Mouse (Mus musculus): ENCODE results near the gene Lhfpl2.

Lhfpl2 gene

DNA sequence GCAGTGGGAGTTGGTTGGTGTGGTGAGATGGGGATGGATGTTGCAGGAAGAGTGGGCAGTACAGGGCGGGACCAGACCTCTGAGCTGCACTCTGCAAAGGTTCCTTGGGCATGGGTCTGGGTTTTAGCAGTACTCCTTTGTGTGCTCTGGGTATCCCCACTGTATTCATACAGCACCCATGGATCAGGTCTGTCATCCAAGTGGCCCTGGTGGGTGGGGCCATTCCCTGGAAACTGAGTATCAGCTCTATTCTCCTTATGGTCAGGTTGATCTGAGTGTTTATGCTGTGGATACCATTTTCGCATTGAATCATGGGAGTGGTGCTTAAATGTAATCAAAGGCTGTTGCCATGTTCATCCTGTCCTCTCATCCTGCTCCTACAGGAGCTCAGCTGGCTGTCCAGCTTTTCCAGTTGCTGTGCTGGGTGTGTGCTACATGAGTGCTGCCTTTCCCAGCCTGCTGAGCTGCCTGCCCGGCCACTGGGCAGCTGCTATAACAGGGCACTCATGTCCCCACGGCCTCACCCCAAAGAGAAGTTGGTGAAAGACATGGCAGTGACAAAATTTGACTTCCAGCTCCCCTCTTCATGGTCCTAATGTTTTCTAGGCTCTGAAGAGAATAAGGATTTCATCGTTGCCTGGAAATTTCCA lies 9.2 kb downstream of the Lhfpl2 start:
- DNase-seq, result peak; percentile 73

DNA sequence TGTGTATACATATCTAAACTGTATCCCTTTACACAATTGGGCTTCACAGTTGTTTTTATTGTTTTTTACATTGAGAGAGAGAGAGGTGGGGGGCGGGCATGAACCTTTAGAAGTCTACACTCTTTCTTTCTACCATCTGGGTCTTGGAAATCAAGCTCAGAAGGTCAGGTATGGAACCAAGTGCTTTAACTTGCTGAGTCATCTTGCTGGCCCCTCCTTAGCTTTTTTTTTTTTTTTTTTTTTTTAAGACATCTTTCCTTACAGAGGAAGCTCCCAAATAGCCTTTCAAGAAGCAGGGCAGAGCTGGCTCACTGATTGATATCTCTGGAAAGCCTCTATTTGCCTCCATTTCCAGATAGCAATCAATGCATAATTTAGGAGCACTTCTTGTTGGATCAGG lies 10.7 kb downstream of the Lhfpl2 start:
- no peak for DNase-seq

DNA sequence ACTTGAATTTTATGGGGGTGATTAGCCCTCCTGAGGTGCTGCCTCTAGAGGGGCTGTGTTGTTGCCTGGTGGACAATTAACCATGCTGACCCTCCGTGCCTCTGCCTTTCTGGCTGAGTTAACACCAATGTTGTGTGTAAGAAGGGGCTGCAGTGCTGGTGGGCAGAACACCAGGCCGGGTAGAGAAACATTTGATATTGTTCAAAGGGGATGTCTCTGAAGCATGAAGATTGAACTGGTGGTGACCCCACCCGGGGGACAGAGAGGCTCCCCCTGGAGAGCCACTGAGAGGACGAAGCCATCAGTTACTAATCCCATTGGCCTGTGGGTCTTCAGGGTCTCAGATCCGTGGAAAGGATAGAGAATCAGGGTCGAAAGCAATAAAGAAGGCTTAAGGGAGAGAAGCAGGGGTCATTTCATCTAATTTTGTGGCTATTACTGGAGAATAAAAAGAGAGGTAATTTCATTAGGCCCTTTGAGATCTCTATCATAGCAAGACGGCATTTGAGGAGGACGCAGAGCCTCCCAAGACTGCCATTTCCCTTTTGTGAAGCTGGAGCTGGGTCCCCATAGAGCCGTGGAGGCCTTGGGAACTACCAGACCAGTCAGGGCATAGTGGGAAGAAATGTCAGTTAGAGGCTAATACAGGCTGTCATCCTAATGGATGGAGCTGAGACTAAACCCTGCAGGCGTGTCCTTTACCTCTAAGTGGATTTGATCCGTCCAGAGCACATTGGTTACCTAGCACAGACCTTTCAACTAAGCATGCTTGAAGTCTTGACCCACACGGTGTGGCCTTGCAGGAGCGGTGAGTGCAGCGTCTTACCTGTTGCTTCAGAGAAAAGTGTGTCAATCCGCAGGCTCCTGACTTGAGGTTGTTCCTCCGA lies 12.1 kb downstream of the Lhfpl2 start:
- peak; percentile 88 for DNase-seq

DNA sequence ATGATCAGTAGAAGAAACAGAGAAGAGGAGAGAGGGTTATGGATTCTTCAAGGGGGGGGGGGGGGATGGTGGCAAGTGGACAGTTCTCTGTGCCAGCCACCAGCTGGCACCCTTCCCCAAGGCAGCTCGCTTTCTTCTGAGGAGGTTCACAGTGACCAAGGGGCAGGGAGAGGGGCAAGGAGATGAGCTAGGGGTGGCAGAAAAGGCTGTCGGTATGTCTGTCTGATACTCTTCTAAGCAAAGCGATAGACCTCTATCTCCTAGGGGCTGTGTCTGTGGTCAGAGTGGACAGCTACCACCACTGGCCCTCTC lies 12.7 kb downstream of the Lhfpl2 start:
- peak; percentile 81 for DNase-seq

DNA sequence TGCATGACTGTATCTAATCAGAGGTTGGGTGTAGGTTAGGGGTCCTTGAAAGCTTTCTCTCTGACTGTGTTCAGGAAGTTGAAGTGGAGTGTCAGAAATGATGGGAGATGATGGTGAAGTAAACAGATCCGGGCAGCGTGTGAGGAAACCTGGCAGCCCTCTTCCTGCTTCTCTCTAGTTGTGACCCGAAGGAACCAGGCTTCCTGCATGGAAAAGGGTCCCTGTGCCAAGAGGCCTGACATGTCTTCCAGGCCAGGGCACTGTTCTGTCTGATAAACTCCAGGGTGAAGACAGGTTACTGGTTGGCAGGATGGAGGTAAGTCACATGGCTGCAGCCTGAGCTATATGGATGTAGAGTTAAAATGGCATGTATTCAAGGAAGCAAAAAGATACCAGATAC lies 13.3 kb downstream of the Lhfpl2 start:
- DNase-seq, result peak; percentile 92

DNA sequence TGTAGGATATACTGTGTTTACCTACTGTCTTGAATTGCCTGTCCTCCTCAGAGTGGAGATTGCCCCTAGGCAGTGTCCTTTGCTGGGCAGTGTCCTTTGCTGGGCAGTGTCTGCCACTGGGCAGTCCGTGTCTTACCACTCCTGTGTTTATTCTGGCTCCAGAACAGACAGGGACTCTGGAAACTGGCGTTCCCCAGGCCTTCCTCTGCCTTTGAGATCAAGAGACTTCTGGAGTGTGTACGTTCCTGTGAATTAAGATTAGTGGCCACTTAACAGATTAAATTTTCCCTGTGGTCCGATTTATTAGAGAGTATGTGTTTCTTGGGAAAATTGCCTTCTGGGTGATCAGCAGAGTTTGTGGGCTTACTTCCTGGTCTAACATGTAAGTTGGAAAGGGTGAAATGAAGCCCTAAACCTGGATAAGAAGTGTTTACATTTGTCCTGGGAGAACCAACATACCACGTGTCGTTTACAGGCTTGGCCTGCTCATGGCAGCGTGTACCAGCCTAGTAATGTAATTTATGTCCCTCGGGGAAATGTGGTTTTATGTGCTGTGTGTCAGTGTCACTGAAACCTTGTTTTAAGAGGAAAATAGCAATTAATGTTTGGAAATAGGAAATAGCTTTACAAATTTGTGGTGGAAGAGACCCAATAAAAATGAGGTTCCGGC lies 15.6 kb downstream of the Lhfpl2 start:
- peak; percentile 85 for DNase-seq

DNA sequence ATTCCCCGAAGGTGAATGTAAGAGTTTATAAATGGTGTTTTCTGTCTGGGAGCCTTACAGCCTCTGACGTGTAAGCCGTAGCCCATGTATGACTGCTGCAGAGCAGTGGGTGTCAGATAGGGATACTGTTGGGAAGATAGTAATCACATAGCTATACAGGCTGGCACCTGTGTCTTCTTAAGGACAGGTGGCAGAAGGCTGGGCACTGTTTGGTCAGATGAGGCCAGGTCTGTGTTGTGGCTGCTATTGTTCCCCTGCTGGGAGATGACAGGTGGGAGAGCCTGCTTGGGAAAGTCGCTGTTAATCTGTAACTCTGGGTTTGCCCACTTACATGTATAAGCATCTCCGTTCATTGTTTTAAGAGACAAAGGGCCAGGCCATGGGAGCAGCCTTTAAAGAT lies 16.1 kb downstream of the Lhfpl2 start:
- peak; percentile 86 for DNase-seq

DNA sequence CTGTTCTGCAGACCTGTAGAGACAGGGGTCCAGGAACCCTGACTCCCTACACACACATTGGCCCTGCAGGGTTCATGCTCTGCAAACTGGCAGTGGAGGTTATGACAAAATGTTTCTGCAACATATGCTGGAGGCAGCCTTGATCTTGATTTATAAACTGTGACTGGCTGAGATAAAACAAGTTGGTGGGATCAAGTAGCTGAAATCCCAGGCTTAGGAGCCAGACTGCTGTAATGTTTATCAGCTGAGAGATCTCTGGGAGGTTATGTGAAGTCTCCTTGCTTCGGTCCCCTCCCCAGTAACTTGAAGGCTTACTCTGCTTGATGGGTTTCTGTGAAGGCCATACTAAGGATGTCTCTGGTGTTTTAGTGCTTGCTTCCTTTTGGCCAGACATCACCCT lies 17.6 kb downstream of the Lhfpl2 start:
- DNase-seq, result peak; percentile 46

DNA sequence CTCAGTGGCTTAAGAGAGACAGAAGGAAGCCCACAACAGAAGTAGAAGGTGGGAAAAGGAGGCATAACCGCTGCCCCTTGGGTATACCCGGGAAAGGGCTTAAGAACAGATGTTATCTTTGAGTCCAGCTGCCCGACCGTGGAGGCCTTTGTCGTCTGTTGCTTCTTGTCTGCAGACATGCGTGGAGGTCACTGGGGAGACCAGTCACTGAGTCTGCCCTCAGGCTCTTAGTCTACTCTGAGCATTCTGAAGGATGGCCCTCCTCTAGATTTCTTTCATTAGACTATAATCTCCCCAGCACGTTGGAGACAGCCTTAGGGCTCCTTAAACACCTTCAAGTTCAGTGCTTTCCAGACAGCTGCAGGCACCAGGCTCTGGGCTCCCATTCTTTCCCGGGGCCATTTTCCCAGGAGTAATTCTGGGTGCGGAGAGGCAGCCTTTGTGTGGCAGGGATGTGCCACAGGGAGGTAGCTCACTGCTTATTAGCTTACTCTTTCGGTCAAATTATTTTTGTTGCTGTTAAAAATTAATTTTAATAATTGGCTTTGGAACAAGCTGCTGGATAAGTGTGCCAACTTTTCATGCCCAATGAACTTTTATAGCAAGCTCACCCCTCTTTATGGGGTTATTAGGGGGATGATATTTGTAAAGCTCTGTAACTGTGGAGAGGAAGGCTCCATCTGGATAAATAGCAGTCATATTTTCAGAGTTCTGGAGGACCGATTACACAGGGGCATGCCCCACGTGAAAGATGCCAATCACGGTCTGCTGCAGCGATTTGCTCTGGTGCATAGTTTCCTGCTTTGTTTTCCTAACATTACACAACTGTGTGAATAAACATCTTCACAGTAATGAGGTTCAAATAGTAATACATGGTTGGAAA lies 19.8 kb downstream of the Lhfpl2 start:
- no peak for DNase-seq

DNA sequence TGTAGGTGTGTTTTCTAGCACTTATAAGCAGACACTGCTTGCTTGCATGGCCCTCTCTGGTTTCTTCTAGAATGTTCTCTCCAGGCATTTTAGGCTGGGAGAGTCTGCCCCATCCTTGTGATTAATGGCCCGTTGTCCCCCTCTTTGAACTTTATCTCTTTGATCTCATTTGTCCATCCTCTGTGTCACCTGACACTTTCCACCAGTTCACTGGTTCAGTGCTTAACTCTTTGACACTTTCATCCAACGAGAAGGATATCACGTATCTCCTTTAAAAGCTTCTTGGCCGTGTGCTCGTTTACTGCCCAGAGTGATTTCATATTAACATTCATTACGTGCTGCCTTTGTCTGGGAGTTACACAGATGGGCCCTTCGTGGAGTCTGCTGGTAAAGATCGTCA lies 25.6 kb downstream of the Lhfpl2 start:
- no peak for DNase-seq

DNA sequence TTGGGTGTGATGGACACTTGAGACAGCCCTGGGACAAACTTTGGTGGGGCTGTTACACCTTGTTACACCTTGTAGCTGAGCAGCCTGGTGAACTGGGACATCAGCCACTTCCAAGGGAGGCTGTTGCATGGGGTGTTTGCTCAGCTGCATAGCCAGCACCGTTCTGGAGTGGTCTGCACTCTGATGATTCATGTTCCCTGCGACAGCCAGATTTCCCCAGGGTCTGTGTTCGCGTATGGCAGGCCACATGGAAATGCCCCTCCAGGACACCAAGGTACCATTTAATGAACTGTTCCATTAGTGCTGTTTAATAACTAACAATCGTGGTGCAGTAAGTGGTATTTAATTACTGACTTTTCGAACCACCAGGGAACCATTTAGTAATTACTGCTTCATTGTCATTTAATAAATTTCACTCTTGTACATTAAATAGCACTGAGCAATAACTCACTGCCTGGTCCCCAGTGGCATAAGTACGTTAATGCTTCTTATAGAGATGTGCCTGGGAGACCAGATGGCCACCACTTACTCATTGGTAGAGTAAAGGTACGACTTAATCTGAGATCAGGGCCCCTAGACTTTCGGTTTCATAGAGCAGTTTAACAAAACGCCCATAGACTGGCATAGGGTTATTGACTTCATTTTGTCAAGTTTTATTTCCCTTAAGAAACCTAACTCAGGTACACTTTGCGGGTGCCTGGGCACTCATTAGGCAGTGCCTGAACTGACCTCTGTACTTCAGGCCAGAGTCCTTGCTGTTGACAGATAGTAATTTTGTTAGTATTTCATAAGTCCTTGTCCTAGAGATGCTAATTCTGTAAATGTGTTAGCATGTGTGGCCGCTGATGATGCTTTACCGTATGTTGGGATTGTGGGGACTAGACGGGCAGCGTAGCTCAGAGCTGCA lies 26.9 kb downstream of the Lhfpl2 start:
- no peak for DNase-seq

DNA sequence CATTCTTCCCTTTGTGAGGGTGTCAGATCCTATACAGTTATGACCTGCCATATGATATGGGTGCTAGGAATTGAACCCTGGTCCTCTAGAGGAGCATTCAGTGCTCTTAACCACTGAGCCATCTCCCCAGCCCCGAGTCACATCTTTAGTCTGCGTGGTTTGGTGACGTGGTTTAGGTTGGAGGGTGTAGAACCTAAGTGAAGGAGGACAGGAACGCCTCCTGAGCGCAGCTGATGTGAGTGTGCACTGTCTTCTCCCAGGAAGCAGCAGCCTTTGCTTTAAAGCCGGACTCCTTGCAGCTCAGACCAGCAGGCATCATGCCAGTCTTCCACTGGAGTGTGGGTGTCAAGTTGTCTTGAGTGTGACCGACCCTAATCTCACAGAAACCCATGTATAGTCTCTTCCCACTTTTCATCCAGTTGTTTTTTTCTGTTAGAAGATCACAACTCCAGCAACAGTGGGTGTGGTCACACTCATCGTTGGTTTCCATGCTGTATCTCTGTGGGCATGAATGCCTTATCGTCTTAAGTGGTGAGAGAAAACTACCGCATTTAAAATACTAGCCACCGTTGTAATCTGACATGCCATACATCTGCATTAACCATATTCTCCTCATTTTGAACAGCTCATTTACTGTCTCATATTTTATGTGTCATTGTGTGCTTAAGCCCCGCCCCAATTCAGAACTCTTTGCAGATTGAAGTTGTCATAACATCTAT lies 28.7 kb downstream of the Lhfpl2 start:
- DNase-seq, result no peak

DNA sequence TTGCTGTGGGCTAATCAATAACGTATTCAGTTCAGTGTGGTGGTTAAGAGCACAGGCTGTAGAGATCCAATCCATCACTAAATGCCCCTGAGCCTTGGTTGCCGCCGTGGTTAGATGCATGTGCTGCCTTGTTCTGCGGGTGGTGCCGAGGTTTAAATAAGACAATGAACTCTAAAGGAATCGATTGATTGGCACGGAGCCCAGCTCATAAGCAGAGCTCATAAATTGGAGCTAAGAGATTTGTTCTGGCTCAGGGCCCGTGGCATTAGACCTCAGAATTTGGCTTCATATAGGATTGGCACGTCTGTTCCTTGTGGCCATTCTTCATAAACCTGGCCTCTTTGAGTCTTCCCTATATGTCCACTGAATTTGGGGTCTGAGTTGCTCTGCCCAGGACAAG lies 29.5 kb downstream of the Lhfpl2 start:
- no peak for DNase-seq

DNA sequence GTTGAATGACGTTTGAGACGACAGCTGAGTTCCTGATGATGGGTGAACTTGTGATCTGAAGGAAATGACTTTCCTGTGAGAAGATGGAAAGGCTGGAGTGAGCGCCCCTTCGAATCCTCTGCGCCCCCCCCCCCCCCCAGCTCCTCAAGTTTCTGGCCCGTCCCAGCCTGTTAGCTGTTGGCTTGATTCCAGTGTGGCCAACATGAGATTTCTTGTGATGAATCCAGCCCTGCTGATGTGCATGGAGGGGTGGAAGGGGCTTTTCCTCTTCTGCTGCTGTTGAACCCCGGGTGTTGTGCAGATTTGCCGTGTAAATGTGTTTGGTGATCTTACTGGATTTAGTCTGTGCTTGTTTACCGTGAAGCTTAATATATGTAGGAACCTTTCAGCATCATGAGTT lies 31.2 kb downstream of the Lhfpl2 start:
- DNase-seq, result no peak

DNA sequence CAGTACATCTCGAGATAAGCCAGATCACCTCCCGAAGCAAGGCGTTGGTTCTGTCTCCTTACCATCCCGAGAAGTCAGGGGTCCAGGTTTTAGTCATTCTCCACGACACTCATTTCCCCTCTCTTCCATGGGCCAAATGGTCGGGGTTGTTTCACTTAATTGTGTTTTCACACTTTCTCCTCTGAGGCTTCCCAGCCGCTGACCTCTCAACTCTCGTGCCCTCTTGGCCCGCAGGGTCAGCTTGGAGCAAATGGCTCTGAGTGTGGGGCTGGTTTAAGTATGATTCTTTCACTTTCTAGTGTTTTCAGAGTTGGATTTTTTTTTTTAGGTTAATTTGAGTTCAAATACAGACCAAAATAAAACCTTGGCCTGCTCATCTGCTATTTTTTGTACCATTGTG lies 31.7 kb downstream of the Lhfpl2 start:
- no peak for DNase-seq

DNA sequence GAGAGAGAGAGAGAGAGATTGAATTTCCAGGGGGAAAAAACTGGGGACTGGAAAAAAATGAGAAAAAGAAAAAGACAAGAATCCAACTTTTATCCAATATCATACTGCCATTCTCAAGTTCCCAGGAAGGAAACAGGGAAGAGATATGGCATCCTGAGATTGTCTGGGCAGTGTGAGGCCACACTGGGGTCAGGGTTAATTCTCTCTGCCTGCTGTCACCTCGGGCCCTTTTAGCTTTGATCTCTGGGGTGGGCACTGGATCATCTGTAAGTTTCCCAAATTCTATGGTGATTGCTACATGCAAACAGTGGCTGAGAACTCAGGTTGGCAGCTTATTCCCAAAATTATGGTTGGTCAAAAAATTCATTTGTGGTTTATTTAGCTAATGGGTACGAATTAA lies 33.8 kb downstream of the Lhfpl2 start:
- no peak for DNase-seq

DNA sequence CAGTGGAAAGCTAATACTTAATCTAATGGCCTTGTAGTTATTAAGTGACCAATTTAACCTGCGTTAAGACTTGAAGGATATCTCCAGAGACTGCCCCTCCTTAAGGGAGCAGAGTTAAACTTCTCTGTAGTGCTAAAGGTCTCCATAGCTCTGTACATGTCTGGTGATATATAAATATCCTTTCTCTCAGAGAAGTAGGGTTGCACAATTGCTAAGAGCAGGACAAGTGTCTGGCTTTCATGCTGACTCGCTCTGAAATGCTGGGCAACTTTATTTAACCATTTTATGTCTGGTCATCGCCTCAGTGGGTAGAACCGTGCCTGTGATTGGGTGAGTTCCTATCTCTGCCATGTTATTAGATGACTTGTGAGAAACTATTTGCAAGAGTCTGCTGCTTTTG lies 36.6 kb downstream of the Lhfpl2 start:
- DNase-seq, result no peak

DNA sequence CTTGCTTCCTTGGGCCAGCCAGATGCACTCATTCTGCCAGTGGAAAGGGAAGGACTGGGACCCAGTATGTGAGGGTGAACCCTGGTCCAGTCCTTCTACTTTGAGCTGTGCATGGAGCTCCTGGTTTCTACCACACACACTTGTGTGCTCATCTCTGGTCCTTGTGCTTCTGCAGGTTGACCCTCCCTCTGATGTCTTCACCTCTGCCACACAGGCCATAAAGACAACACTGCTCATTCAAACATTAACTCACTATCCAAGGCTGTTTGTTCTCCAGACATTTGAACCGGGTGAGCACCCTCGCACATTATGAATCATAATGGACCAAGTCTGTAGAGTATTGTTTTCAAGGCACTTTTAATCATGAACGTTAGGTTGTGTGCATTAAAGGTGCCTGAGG lies 37.0 kb downstream of the Lhfpl2 start:
- DNase-seq, result no peak

DNA sequence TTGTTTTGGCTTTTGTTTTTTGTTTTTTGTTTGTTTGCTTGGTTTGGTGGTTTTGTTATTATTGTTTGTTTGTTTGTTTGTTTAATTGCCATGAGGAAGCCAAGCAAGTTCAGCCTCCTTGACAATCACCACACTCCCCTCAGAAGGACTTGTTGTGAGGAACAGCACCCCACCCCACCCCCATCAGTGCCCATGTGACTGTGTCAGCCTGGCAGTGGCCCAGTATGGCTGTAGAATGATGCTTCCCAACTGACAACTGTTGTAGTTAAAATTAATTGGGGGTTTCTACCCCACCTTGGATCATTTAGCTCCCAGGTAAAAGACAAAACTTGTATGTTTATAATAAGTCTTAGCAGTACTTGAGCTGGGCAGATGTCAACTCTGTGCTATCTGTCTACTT lies 37.6 kb downstream of the Lhfpl2 start:
- no peak for DNase-seq

DNA sequence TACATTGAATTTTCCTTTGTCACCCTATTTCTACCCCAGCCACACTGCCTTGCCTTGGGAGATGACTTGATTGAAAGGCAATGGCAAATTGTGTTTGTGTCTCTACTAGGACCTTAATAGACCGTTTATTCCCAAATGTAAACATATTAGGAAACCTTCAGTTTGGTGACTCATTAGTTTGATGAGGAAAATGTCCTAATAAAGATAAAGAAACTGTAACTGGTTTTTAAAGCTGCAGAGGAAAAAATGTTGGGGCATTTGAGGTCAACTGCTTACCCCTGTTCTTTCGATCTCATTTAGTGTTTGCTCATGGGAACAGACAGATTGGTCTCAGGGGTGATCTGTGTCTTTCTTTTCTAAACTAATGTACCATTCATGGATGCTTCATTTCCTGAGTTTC lies 40.1 kb downstream of the Lhfpl2 start:
- DNase-seq, result no peak

DNA sequence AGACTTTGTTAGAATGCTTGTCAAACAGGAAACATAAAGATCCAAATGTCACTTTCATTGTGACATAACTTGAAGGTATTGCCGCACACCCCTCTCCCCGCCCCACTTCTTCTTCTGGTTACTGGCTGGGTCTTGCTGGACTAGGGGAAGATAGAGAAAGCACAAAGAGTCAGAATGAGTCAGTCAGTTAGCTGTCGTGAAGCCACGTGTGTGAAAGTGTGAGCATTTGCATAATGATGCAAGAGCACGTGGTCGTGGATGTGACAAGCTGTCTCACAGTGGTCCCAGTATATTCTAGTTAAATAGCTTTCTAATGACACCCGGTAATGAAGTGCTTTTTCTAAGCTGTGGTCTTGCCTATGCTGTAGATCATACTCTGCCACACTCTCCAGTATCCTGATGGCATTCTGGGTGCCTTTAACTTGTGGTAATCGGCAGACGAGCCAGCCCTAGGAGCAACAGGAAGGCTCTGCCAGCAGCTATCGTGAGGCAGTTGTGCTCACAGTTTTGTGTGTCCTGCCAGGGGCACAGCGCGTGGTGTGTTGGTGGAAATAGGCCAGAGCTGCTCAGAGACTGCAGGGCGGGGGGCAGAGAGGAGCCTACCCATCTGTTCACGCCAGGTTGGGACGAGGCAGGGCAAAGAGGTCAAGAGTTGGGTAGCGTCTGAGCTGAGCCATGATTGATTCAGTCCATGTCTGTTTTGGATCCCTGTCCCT lies 40.9 kb downstream of the Lhfpl2 start:
- DNase-seq, result peak; percentile 96

Data from heart, adult 11 months (tissue).